Mouse (Mus musculus): ENCODE results near the gene Pde4dip. TPM values are rescaled to one million over a fixed set of nuclear protein-coding genes. Genes with fewer than 3 reads are reported as not detected.

Pde4dip gene
- total RNA-seq, 2 experiments from 2014 or later: 0.96 to 1.2 TPM

DNA sequence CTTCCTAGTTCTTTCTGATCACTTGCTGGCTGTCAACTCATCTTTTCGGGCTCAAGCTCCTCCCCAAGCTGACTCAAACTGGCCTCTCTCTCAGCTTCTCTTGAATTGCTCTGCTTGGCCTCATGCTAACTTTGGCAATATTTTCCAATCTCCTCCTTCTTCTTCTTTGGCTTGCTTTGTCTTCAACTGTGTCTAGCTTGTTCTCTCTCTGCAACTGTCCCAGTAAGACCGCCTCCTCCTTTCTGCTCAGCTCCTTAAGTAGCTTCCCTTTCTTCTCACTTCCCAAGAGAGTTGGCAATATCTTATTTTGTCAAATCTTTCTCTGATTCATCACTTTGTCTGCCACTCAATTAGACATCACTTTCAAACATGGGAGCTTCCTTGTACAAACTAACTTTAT is 36.7 kb downstream of the Pde4dip start:
- ATAC-seq (replicated peaks; ENCODE audit: low FRiP score, low TSS enrichment, poor library complexity, severe bottlenecking): no peak

DNA sequence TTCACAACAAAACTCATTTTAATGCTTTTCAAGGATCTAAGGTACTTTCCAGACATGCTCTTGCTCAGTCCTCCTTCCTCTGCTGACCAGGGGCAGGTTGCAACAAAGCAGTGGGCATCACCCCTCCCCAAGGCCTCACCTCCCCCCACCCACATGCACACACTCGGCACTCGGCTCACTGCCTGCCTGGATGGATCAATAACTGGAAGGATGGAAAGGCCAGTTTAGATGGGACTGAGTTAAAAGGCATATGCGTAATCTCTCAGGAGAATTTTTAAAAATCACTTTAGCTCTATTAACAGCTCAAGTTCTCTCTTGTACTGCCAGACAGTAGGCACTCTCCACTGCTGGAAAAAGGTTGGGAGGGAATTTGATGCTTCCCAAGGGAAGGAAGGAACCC is 40.9 kb downstream of the Pde4dip start:
- ATAC-seq (replicated peaks; ENCODE audit: low FRiP score, low TSS enrichment, poor library complexity, severe bottlenecking): no peak

GRCm38 (mm10) chr3:97846448-97846847 is 42.1 kb downstream of the Pde4dip start:
- no peak for ATAC-seq (replicated peaks; ENCODE audit: low FRiP score, low TSS enrichment, poor library complexity, severe bottlenecking)

DNA sequence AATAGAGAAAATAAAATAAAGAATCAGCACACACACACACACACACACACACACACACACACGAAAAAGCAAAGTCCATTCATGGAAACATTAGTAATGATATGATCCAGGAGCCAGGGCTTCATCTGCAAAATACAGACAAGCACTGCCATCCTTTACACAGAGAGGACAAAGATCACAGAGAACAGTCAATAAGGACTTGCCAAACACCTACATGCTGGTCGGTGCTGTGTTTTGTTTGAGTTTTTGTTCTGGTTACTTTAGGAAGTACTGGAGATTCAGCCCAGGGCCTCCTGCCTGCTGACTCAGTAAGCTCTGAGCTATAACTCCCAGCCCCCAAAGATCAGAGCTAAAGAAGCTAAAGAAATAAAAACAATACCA is 43.7 kb downstream of the Pde4dip start:
- no peak for ATAC-seq (replicated peaks; ENCODE audit: low FRiP score, low TSS enrichment, poor library complexity, severe bottlenecking)

DNA sequence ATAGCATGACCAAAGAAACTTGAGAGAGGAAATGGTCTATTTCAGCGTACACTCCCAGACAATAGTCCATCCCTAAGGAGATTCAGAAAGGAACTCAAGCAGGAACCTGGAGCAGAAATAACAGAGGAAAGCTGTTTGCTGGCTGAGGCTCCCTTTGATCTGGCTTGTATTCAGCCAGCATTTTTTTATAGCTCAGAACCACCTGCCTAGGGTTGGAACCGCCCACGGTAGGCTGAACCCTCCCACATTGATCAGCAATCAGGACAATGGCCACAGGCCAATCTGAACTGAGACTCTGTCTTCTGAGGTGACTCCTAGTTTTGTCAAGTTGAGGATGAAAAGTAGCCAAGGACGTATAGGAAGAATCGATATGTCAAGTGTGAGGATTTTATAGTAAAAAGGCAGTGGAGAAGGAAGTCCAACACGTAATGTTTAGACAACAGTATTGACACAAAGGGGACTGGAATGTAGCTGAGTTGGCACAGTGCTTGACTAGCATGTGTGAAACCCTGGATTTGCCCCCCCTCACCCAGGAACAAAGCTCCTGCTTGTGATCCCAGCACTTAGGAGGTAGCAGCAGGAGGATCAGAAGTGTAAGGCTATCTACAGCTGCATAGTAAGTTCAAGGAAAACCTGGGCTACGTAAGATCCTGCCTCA is 44.2 kb downstream of the Pde4dip start:
- ATAC-seq (replicated peaks; ENCODE audit: low FRiP score, low TSS enrichment, poor library complexity, severe bottlenecking): no peak

DNA sequence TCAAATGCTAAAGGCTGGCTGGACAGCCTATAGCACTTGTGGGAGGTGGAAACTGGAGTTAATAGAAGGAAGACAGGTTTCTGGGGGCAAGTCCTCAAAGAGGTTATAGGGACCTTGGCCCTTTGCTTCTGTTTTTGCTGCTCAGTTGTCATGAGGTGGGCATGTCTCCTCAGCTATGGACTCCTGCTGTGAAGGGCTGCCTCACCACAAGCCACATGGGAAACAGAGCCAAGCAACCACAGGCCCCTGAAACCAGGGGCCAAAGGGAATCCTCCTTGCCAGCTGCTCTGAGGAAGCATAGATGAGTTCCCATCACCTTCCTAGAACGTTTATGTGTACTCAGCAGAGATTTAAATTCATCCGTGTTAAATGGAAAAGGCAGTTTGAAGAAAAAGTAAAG is 45.9 kb downstream of the Pde4dip start:
- ATAC-seq (replicated peaks; ENCODE audit: low FRiP score, low TSS enrichment, poor library complexity, severe bottlenecking): no peak

GRCm38 (mm10) chr3:97840439-97840838 is 48.1 kb downstream of the Pde4dip start:
- no peak for ATAC-seq (replicated peaks; ENCODE audit: low FRiP score, low TSS enrichment, poor library complexity, severe bottlenecking)

DNA sequence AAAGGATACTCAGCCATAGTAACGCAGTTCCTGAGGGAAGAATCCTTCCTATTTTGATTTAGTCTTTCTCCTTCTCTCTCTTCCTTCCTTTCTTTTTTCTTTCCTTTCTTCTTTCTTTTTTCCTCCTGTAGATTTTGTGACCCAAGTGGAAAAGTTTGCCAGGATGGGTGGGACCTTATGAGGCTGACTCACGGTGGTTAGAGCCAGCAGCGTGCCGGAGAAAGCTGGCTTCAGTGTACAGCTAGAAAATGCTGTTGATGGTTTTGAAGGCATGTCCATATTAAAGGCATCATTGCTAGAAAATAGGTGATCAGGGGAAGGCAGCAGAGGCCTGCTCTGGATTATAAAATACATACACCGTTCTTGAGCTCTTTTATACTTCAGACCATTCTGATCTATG is 52.6 kb downstream of the Pde4dip start:
- no peak for ATAC-seq (replicated peaks; ENCODE audit: low FRiP score, low TSS enrichment, poor library complexity, severe bottlenecking)

- no peak for ATAC-seq (replicated peaks; ENCODE audit: low FRiP score, low TSS enrichment, poor library complexity, severe bottlenecking)
These were observed 53.9 kb downstream of the Pde4dip start for GRCm38 (mm10) chr3:97834625-97835024.

DNA sequence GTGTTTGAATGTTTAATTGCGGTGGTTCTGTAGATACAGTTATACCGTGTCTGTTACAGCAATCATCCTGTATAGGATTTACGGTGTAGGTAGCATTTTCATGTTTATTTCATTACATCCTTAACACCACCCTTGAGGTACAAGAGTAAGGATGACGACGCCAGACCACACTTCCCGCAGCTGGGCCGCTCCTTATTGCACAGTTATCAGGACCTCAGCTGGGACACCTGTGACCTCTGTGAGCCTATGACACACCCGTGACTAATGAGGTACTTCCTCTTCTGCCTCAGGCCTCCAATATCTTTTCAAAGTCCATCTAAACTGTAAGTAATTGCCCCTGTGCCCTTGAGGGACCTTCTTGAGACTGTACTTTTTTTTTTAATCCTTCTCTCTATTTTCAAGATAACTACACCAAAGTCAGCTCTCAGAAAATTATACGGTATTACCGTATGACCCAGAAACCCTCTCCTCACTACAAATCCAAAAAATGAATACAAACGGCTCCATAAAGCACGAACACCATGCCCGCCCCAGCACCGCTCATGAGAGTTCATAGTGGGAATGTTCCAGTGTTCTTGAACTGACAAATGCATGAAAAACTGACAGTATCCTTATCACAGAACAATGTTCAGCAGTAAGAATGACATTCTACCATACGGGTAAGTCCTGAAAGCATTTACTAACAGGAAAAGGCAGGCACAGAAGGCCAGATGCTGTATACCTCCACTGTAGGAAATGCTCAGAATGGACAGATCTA is 56.8 kb downstream of the Pde4dip start:
- no peak for ATAC-seq (replicated peaks; ENCODE audit: low FRiP score, low TSS enrichment, poor library complexity, severe bottlenecking)

GRCm38 (mm10) chr3:97830622-97831021 is 57.9 kb downstream of the Pde4dip start:
- no peak for ATAC-seq (replicated peaks; ENCODE audit: low FRiP score, low TSS enrichment, poor library complexity, severe bottlenecking)

DNA sequence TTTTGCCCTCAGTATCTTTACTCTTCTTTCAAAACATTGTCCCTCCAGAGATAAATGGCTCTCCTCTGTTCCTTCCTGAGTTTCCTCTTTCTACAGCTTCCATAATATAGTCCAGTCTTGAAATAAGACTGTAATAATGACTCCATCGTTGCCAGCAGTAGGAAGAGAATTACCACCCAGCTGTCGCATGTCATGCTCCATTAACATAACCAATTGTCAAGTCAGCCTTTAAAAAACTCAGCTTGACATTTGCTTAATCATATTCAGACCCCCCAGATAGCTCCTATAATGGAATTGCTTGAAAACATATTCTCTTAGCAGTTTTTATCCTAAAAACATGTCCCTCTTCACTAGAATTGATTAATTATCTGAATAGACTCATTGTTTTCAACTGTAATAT is 58.4 kb downstream of the Pde4dip start:
- ATAC-seq (replicated peaks; ENCODE audit: low FRiP score, low TSS enrichment, poor library complexity, severe bottlenecking): no peak

DNA sequence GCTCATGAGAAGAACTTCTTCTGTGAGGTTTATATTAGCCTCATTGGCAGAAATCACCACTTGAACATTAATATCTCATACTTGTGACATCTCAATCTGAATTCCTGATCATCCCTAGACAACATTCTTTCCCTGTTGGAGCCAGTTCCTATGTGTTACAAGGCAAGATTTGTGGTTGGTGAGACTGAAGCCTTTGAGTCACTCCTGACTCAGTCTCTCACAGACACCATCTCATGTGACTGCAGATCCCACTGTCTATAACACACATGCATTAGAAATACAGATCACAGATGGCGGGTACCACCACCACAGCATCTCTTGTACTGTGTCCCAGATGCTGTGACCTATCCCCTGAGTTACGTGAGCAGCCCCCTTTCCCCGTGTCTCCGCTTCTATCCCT is 60.2 kb downstream of the Pde4dip start:
- no peak for ATAC-seq (replicated peaks; ENCODE audit: low FRiP score, low TSS enrichment, poor library complexity, severe bottlenecking)

DNA sequence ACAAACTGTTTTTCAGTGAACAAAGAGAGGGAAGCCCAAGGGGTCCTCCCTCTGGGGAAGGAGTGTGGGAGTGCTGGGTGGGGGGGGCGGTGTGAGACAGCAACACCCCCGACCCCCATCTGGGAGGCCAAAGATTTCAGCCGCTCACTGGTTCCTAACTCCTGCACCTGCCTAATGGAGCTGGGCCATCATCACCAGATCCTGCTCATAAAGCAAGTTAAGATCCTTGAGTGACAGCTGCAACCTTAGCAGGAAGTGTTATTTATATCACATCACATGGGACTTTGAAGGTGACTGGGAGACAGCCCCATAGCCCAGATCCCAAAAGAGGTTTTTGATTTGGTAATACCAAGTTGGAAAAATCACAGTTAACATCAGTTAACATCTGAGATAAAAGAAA is 63.3 kb downstream of the Pde4dip start:
- no peak for ATAC-seq (replicated peaks; ENCODE audit: low FRiP score, low TSS enrichment, poor library complexity, severe bottlenecking)

GRCm38 (mm10) chr3:97824744-97825143 is 63.8 kb downstream of the Pde4dip start:
- ATAC-seq (replicated peaks; ENCODE audit: low FRiP score, low TSS enrichment, poor library complexity, severe bottlenecking): no peak

GRCm38 (mm10) chr3:97824011-97824711 is 64.3 kb downstream of the Pde4dip start:
- no peak for ATAC-seq (replicated peaks; ENCODE audit: low FRiP score, low TSS enrichment, poor library complexity, severe bottlenecking)

DNA sequence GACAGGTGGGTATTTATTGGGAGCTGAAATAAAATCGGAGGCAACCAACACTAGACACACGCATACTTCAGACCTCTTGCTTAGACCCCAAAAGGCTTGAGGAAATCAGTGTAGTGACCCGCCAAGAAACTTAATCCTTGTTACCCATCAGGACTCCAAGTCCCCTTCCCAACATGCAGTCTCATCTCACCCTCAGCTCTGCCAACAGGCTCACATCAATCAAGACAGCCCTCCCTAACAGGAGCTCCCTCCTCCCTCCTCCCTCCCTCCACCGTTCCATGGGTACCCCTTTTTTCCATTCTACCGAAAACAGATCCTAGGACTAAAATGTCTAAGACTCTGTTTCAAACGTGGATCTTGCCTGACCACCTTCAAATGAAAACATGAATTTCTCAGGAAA is 65.1 kb downstream of the Pde4dip start:
- no peak for ATAC-seq (replicated peaks; ENCODE audit: low FRiP score, low TSS enrichment, poor library complexity, severe bottlenecking)

GRCm38 (mm10) chr3:97819050-97819449 is 69.5 kb downstream of the Pde4dip start:
- no peak for ATAC-seq (replicated peaks; ENCODE audit: low FRiP score, low TSS enrichment, poor library complexity, severe bottlenecking)

GRCm38 (mm10) chr3:97818383-97818982 is 70.0 kb downstream of the Pde4dip start:
- no peak for ATAC-seq (replicated peaks; ENCODE audit: low FRiP score, low TSS enrichment, poor library complexity, severe bottlenecking)

DNA sequence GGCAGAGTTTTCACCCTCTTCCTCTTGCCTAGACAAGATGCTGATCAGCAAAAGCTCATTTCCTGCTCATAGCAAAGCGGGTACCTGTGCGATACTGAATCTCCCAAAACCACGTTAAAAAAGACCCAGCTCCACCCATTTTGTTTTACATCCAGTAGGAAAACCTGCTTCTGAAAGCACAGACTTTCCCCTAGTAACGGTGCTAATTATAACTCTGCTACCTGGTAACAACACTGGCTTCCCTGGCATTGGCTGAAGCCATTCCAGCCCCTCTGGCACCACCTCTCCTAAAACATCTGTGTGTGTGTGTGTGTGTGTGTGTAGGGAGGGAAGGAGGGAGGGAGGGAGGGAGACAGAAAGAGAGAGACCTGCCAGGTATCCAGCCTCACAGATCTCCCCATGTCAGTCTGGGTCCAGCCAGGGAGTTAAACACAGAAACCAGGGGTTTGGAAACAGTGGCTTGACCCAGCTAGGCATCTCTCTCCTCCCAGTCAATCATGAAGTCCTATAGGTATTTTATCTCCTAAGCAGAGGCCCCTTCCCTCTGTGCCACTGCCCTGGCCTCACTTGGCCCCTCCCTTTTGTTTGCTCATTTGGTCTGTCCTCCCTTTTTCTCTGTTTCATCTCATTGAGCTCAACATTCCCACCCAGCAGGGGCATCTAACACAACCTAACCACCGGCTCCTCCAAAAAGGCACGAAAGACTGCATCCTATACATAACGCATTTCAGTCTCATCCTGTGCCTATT is 76.7 kb downstream of the Pde4dip start:
- ATAC-seq (replicated peaks; ENCODE audit: low FRiP score, low TSS enrichment, poor library complexity, severe bottlenecking): no peak

All from megakaryocyte-erythroid progenitor cell, adult 5-6 weeks (primary cell).